Mouse (Mus musculus): Measurements from ENCODE around the gene Crybg1. TPM values are rescaled to one million over a fixed set of nuclear protein-coding genes. Genes with fewer than 3 reads are reported as not detected.

Gene Crybg1
- 0.23 and 0.37 TPM in 2 replicates for polyA plus RNA-seq (2015; fragmentation: Nextera tagmentation; extraction: Ambion mirVana)

DNA sequence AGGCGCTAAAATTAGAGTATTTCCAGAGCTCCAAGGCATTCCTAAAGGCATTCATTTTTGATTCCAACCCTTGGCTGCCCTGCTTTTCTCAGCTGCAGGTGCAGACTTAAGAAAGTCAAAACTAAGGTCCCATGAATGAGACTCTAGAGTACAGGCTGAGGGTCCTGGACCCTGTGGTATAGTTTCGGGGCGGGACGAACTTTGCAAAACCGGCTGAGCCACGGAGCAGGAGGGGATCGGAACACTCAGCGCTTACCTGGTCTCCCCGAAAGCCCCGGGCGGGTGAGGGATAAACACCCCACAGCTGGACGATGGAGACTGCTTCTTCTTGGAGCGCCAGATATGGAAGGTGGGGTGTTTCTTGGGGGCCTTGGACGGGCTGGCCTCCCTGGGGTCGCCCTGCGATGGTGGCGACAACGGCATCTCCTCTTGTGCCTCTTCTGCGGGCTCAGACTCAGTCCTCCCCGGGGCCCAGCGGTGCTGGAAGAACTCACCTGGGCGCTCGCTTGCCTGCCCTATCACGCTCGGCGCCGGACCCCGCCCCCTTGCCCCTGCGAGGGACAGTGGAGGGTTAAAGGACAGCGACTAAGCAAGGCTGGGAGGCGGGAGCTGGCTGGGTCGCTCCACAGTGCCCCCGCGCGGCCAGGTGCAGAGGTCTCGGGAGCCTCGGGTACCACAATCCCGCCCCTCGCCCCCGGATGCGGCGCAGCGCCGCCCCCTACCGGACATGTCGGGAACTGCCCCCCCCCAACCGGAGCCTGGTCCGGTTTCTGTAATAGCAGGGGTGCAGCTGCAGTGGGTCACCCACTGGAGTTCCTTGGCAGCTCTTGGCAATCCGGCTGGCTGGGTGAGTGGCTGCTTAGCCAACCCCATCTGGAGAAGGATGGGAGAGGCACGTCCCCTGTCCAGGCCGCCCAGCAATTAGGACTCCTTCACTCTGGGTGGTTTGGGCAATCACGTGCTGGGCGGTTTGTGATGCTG, at the start of gene Crybg1:
Gene Crybg1, minus strand, starts transcription at position 517 of the 981 bp plus-strand sequence.
- Histone ChIP-seq H3K27me3 (peaks cover 8% of the 10 kb centered on the region), H3K9ac (no peak within 1 kb of the TSS; the same call in 1 of the 2 replicates), H3K4me2 (peak within 1 kb of the TSS; percentile 82), H3K36me3 (no peaks in the 10 kb centered on the region), H3K4me3 (peak within 1 kb of the TSS; percentile 40), H3K27ac (no peak within 1 kb of the TSS), H3K9me3 (no peaks in the 10 kb centered on the region), H3K4me1 (peaks cover 8% of the 10 kb centered on the region; the same call in 1 of the 2 replicates)
- WGBS, result 4% methylated on average over 53 of the region's 53 CpGs
- ATAC-seq (ENCODE audit: borderline replicate concordance, extremely low read depth, low FRiP score, low TSS enrichment), result peak; percentile 76

DNA sequence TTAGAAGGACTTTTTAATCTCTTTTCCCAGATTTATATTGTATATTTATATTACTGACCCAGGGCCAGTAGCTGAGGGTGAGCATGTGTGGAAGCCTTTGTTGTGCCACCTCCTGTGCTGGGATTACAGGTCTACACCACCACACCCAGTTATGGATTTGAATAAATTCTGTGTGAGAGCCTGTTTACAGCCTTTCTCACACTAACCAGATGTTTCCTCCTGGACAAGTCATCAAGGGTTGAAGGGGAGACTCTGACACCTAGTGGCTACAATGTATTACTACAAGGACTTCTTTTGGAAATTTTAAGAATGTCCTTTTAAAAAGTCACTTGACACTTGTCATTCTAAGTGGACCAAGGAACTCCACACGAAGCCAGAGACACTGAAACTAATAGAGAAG, 28.7 kb upstream of the Crybg1 start:
- 0% methylated on average over 1 of the region's 1 CpGs for WGBS

DNA sequence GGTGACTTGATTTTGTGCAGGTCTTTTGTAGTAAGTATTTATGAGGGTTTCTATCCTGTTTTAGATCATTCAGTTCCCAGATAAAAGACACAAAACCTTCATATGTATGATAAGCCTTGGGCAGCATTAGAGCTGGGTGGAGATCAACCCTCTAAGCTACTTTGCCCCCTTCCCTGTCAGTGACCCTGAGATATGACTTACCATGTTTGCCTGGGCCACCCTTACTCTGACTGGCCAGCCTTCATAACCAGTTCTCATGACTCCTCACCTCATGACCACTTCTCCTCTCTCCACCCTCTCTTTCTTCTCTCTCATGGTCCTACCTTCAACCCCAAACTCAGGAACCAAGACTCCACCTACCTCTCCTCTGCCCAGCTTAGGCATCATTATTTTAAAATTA, 27.9 kb upstream of the Crybg1 start:
- Histone ChIP-seq H3K27me3 (no peaks in the 10 kb centered on the region), H3K27ac (no peak overlapping the region), H3K9ac (no peak overlapping the region), H3K4me3 (no peak overlapping the region), H3K36me3 (no peaks in the 10 kb centered on the region), H3K4me2 (no peak overlapping the region), H3K9me3 (no peaks in the 10 kb centered on the region), H3K4me1 (no peaks in the 10 kb centered on the region)
- ATAC-seq (ENCODE audit: borderline replicate concordance, extremely low read depth, low FRiP score, low TSS enrichment), result no peak

More for the DNA sequence above, 28.7 kb upstream of the Crybg1 start:
- no peaks in the 10 kb centered on the region for H3K4me1 ChIP-seq
- no peaks in the 10 kb centered on the region for H3K27me3 ChIP-seq
- ATAC-seq (ENCODE audit: borderline replicate concordance, extremely low read depth, low FRiP score, low TSS enrichment), result no peak
- H3K36me3 ChIP-seq, result no peaks in the 10 kb centered on the region
- no peak overlapping the region for H3K27ac ChIP-seq
- no peak overlapping the region for H3K4me2 ChIP-seq
- H3K4me3 ChIP-seq, result no peak overlapping the region
- H3K9ac ChIP-seq, result no peak overlapping the region
- H3K9me3 ChIP-seq, result no peaks in the 10 kb centered on the region

DNA sequence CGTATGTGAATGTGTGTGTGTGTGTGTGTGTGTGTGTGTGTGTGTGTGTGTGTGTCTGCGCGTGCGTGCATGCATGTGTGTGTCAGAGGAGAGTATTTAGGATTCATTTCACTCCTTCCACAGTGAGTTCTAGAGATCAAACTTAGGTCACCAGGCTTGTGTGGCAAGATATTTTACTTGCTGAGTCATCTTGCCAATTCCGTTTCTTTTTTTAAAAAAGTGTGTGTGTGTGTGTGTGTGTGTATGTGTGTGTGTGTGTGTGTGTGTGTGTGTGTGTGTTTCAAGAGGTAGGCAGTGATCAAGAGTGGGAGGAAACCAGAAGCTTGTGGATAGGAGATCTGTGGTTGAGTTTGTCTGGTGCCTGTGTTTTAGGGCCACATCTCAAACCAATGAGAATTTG, 27.5 kb upstream of the Crybg1 start:
- no peak for ATAC-seq (ENCODE audit: borderline replicate concordance, extremely low read depth, low FRiP score, low TSS enrichment)
- 74% methylated on average over 5 of the region's 5 CpGs for WGBS

DNA sequence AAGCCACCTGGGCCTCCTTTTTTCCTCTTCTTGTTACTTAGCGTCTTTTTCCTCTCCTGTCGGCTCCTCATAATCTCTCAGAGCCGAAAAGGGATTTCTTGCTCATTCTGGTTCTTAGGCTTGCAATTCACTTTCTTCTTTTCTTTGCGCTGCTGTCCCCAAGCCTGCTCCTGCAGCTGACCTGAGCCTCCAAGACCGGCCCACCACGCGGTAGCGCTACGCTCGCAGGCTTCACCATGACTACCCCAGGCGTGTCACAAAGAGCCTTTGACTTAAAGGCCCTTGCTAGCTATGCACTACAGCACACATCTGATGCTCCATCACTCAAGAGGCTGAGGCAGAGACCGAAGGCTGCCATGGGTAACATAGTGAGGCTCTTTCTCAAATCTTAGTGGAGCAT, 21.5 kb upstream of the Crybg1 start:
- no peak for ATAC-seq (ENCODE audit: borderline replicate concordance, extremely low read depth, low FRiP score, low TSS enrichment)
- Histone ChIP-seq H3K27me3 (no peaks in the 10 kb centered on the region), H3K36me3 (no peaks in the 10 kb centered on the region), H3K27ac (no peak overlapping the region), H3K9ac (no peak overlapping the region), H3K9me3 (no peaks in the 10 kb centered on the region), H3K4me3 (no peak overlapping the region), H3K4me2 (no peak overlapping the region), H3K4me1 (no peaks in the 10 kb centered on the region)
- 86% methylated on average over 12 of the region's 12 CpGs for WGBS

More for the DNA sequence above, 27.5 kb upstream of the Crybg1 start:
- no peak overlapping the region for H3K9ac ChIP-seq
- H3K27ac ChIP-seq, result no peak overlapping the region
- no peaks in the 10 kb centered on the region for H3K27me3 ChIP-seq
- no peak overlapping the region for H3K4me2 ChIP-seq
- no peaks in the 10 kb centered on the region for H3K9me3 ChIP-seq
- no peak overlapping the region for H3K4me3 ChIP-seq
- no peaks in the 10 kb centered on the region for H3K36me3 ChIP-seq
- H3K4me1 ChIP-seq, result no peaks in the 10 kb centered on the region

DNA sequence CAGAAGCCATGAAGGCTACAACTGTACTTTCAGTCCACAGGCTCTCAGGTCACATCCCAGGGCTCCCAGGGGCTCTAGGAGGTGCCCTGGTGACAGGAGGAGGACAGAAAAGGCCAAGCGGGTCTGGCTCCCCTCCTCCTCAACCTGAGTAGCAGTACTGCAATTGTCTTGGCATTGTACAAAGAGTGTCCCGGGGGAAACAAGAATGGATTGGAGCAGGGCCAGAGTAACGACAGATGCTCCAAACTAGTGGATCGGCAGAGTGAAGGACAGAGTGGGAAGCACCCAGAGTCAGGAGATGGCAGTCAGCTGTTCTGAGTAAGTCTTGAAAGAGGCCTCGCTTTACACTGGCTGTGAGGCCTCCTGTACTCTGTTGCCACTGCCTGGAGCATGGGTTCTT, 18.4 kb upstream of the Crybg1 start:
- no peak for ATAC-seq (ENCODE audit: borderline replicate concordance, extremely low read depth, low FRiP score, low TSS enrichment)
- Histone ChIP-seq H3K4me3 (no peak overlapping the region), H3K27me3 (no peaks in the 10 kb centered on the region), H3K4me1 (no peaks in the 10 kb centered on the region), H3K9ac (no peak overlapping the region), H3K9me3 (no peaks in the 10 kb centered on the region), H3K27ac (no peak overlapping the region), H3K36me3 (no peaks in the 10 kb centered on the region), H3K4me2 (no peak overlapping the region)
- 45% methylated on average over 5 of the region's 5 CpGs for WGBS

DNA sequence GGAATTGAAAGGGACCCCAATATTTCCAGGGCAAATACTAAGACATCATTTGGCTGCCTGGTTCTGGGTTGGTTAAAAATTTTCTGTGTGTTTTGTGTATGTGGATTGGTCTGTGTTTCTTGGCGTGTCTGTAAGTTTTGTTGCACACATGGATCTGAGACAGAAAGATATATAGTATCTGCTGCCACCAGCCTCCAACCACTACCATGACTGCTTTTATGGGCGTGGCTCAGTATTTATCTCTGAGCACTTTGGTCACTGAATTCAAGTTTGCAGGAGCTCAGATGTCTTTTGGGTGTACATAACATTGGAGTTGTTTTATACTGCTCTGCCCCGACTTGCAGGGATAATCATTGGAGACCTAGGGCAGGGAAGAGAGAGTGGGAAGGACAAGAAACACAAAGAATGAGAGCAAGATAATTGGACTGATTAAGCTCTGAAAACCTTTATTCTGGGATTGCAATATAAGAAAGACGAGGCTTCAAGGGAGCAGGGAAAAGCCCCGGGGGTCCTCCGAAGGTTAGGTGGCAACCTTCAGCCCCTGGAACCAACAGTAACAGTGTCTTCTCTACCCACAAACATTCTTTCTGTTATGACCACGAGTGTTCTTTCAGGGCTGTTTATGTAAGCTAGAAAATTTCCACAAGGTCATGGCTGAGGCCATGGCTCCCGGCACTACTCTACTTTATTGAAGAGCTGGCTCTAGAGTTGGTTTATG, 15.8 kb upstream of the Crybg1 start:
- Histone ChIP-seq H3K4me3 (no peak overlapping the region), H3K9ac (no peak overlapping the region), H3K9me3 (no peaks in the 10 kb centered on the region), H3K27me3 (no peaks in the 10 kb centered on the region), H3K4me1 (no peaks in the 10 kb centered on the region), H3K36me3 (no peaks in the 10 kb centered on the region), H3K27ac (no peak overlapping the region), H3K4me2 (no peak overlapping the region)
- 75% methylated on average over 8 of the region's 8 CpGs for WGBS
- ATAC-seq (ENCODE audit: borderline replicate concordance, extremely low read depth, low FRiP score, low TSS enrichment), result no peak

DNA sequence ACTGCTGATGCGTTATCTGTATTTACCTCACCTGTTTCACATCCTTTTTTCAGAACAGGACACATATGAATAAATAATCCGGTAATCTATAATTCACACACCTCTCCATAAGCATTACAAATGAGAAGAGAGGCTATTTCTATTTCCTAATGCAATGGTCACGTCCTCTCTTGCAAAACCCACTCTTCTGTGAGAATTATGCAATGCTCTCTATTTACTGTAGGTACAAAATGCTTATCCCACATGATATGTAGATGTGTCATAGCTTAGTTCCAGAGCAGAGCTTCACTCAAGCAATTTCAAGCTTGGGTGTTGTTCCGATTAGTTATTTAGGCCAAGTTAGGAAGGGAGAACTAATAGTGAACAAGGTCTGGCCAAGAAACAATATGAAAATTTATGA, 14.4 kb upstream of the Crybg1 start:
- H3K36me3 ChIP-seq, result no peaks in the 10 kb centered on the region
- H3K4me2 ChIP-seq, result no peak overlapping the region
- H3K4me3 ChIP-seq, result no peak overlapping the region
- no peak overlapping the region for H3K27ac ChIP-seq
- no peaks in the 10 kb centered on the region for H3K9me3 ChIP-seq
- H3K4me1 ChIP-seq, result no peaks in the 10 kb centered on the region
- H3K27me3 ChIP-seq, result no peaks in the 10 kb centered on the region
- ATAC-seq (ENCODE audit: borderline replicate concordance, extremely low read depth, low FRiP score, low TSS enrichment), result no peak
- H3K9ac ChIP-seq, result no peak overlapping the region
- 77% methylated on average over 4 of the region's 4 CpGs for WGBS

DNA sequence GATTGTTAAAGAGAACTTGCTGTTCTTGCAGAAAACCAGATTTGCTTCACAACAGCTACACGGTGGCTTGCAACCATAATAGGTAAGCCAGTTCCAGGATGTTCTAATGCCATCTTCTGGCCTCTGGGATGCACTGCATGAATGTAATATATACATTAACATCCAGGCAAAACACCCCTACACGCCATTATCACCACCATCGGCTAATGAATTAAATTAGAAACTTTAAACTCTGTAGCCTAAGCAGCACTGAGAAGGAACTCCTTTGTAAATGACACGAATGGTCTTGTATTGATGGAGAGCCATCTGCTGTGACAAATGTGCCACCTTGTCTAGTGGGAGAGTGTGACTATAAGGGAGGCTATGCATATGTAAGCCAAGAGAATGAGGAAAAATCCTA, 11.5 kb upstream of the Crybg1 start:
- no peaks in the 10 kb centered on the region for H3K4me1 ChIP-seq
- H3K4me3 ChIP-seq, result no peak overlapping the region
- no peak overlapping the region for H3K4me2 ChIP-seq
- no peak overlapping the region for H3K27ac ChIP-seq
- ATAC-seq (ENCODE audit: borderline replicate concordance, extremely low read depth, low FRiP score, low TSS enrichment), result no peak
- no peaks in the 10 kb centered on the region for H3K9me3 ChIP-seq
- 43% methylated on average over 4 of the region's 4 CpGs for WGBS
- H3K27me3 ChIP-seq, result no peaks in the 10 kb centered on the region
- H3K9ac ChIP-seq, result no peak overlapping the region
- no peaks in the 10 kb centered on the region for H3K36me3 ChIP-seq

DNA sequence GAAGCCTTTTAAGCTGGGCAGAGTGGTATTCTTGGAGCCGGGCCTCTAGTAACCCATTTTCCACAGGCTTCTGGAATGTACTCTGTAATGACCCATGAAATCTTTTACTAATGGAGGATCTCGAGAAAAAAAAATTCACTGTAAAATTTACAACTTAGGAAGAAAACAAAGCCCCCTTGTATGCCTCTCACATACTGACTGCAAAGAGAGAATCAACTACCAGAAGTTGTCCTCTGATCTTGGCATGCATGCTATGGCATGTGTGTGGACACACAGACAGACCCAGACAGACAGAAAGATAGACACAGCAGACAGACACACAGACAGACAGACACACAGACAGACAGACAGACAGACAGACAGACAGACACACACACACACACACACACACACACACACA, 8.8 kb upstream of the Crybg1 start:
- WGBS, result 68% methylated on average over 2 of the region's 2 CpGs

DNA sequence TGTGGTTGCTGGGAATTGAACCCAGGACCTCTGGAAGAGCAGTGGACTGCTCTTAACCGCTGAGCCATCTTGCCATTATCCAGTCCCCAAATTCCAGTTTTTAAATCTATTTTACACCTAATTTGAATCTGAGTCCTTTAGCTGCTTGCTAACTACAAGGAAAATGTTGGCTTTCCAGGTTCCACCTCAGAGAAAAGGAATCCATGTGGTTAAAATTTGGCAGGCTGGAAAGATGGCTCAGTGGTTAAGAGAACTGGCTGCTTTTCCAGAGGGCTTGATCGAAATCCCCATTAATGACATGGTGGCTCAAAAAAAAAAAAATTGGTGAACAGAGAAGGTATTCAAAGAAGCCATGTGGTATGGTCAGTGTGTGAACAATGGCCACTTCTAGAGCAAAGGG, 1.8 kb upstream of the Crybg1 start:
- Histone ChIP-seq H3K9me3 (no peaks in the 10 kb centered on the region), H3K36me3 (no peaks in the 10 kb centered on the region), H3K9ac (no peak overlapping the region), H3K27me3 (peaks cover 8% of the 10 kb centered on the region), H3K4me3 (no peak overlapping the region), H3K27ac (no peak overlapping the region), H3K4me2 (no peak overlapping the region), H3K4me1 (peaks cover 8% of the 10 kb centered on the region; the same call in 1 of the 2 replicates)
- no peak for ATAC-seq (ENCODE audit: borderline replicate concordance, extremely low read depth, low FRiP score, low TSS enrichment)
- 92% methylated on average over 2 of the region's 2 CpGs for WGBS

More for the DNA sequence above, 8.8 kb upstream of the Crybg1 start:
- Histone ChIP-seq H3K4me3 (no peak overlapping the region), H3K4me1 (no peaks in the 10 kb centered on the region), H3K27ac (no peak overlapping the region), H3K9me3 (no peaks in the 10 kb centered on the region), H3K4me2 (no peak overlapping the region), H3K36me3 (no peaks in the 10 kb centered on the region), H3K27me3 (no peaks in the 10 kb centered on the region), H3K9ac (no peak overlapping the region)
- no peak for ATAC-seq (ENCODE audit: borderline replicate concordance, extremely low read depth, low FRiP score, low TSS enrichment)

DNA sequence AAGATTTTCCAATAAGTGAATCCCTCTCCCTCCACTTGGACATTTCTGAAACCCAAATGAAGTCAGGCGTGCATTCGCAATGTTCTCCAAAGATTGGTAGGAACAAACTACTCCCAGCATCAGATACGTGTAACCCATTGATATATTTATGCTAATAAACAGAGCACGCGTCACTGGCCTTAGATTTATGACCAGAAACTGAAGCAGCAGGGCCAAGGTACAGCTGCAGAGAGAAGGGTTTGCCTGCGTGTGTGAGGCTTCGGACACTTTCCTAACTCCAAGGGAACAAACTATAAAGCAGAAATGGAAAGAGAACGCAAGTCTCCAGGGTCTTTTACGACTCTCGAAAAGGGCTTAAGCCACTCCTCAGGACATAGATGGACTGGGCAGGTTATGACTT, 5.3 kb downstream of the Crybg1 start:
- Histone ChIP-seq H3K27me3 (peaks cover under 1% of the 10 kb centered on the region; the same call in 1 of the 2 replicates), H3K9ac (no peak overlapping the region), H3K36me3 (no peaks in the 10 kb centered on the region), H3K9me3 (no peaks in the 10 kb centered on the region), H3K4me3 (no peak overlapping the region), H3K4me2 (no peak overlapping the region), H3K27ac (no peak overlapping the region), H3K4me1 (peaks cover under 1% of the 10 kb centered on the region; the same call in 1 of the 2 replicates)
- 77% methylated on average over 10 of the region's 10 CpGs for WGBS
- ATAC-seq (ENCODE audit: borderline replicate concordance, extremely low read depth, low FRiP score, low TSS enrichment), result no peak
